Mouse (Mus musculus): Measurements from ENCODE around the gene Speer4f1. TPM values are rescaled to one million over a fixed set of nuclear protein-coding genes. Genes with fewer than 3 reads are reported as not detected.

Gene Speer4f1
- polyA plus RNA-seq, 1 experiment from 2014 or later, result not detected

- H3K4me2 ChIP-seq (replicated peaks), result no peak overlapping the region
- ATAC-seq (ENCODE audit: insufficient number of reproducible peaks, low FRiP score, low TSS enrichment, low read depth), result no peak
These were observed 20.8 kb downstream of the Speer4f1 start for GRCm38 (mm10) chr5:17496650-17497049.

GRCm38 (mm10) chr5:17499873-17500329, 24.0 kb downstream of the Speer4f1 start:
- Histone ChIP-seq H3K4me2 (replicated peaks) (no peak overlapping the region), H3K9me3 (replicated peaks) (no peaks in the 10 kb centered on the region), H3K36me3 (no peaks in the 10 kb centered on the region), H3K27ac (replicated peaks) (no peak overlapping the region), H3K4me3 (replicated peaks) (no peak overlapping the region), H3K27me3 (no peaks in the 10 kb centered on the region), H3K4me1 (no peaks in the 10 kb centered on the region), H3K9ac (no peak overlapping the region)
- WGBS, result 66% methylated on average over 1 of the region's 1 CpGs
- no peak for ATAC-seq (ENCODE audit: insufficient number of reproducible peaks, low FRiP score, low TSS enrichment, low read depth)

More at GRCm38 (mm10) chr5:17496650-17497049, 20.8 kb downstream of the Speer4f1 start:
- Histone ChIP-seq H3K4me1 (no peaks in the 10 kb centered on the region), H3K4me3 (replicated peaks) (no peak overlapping the region), H3K36me3 (no peaks in the 10 kb centered on the region), H3K27me3 (no peaks in the 10 kb centered on the region), H3K27ac (replicated peaks) (no peak overlapping the region), H3K9me3 (replicated peaks) (no peaks in the 10 kb centered on the region), H3K9ac (no peak overlapping the region)
- 80% methylated on average over 5 of the region's 5 CpGs for WGBS

DNA sequence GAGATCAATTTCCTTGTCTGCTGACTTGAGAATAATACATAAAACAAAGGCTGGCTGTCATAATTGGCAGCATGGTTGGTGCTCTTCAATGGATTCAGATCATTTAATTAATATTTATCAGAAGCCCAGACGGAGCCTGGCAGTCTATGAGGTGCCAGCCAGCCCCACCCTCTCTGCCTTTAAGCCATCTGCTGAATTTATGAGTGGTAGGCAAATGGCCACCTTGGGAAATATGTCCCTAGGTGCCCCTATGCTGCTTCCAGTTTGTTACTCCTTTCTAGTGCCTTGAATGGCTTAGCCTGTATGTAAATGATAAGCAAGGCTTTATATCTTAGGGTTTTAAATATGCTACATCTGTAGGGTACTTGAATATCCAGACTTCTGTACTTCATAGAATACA, 25.0 kb downstream of the Speer4f1 start:
- 81% methylated on average over 1 of the region's 1 CpGs for WGBS

DNA sequence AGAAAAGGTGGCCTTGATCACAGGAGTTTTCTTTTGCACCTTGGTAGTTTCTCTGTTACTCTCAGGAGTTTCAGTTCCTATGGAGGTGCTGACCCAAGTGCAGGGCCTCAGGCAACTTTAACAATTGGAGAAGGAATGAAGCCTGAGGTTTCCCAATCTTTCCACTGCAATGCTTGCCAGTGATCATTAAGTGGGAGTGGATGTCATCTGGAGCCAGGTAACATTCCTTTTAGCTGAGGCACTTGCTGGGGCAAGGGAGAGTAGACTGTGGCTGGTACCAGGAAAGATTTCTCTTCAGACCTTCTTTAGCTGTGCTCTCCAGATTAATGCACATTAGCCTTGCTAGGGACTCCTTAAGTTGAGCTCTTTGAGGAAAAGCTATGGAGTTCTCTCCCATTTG, 29.6 kb downstream of the Speer4f1 start:
- Histone ChIP-seq H3K9me3 (replicated peaks) (no peaks in the 10 kb centered on the region), H3K4me1 (no peaks in the 10 kb centered on the region; the same call in 1 of the 2 replicates), H3K4me2 (replicated peaks) (no peak overlapping the region), H3K36me3 (no peaks in the 10 kb centered on the region), H3K27me3 (no peaks in the 10 kb centered on the region), H3K4me3 (replicated peaks) (no peak overlapping the region), H3K9ac (no peak overlapping the region), H3K27ac (replicated peaks) (no peak overlapping the region)
- no peak for ATAC-seq (ENCODE audit: insufficient number of reproducible peaks, low FRiP score, low TSS enrichment, low read depth)

More for the DNA sequence above, 25.0 kb downstream of the Speer4f1 start:
- no peak for ATAC-seq (ENCODE audit: insufficient number of reproducible peaks, low FRiP score, low TSS enrichment, low read depth)
- no peak overlapping the region for H3K27ac ChIP-seq (replicated peaks)
- H3K4me1 ChIP-seq, result no peaks in the 10 kb centered on the region; the same call in 1 of the 2 replicates
- no peak overlapping the region for H3K4me2 ChIP-seq (replicated peaks)
- no peaks in the 10 kb centered on the region for H3K9me3 ChIP-seq (replicated peaks)
- no peaks in the 10 kb centered on the region for H3K27me3 ChIP-seq
- H3K9ac ChIP-seq, result no peak overlapping the region
- no peak overlapping the region for H3K4me3 ChIP-seq (replicated peaks)
- H3K36me3 ChIP-seq, result no peaks in the 10 kb centered on the region

- no peak overlapping the region for H3K4me3 ChIP-seq (replicated peaks)
- H3K9ac ChIP-seq, result no peak overlapping the region
- H3K4me2 ChIP-seq (replicated peaks), result no peak overlapping the region
- WGBS, result 81% methylated on average over 3 of the region's 3 CpGs
- ATAC-seq (ENCODE audit: insufficient number of reproducible peaks, low FRiP score, low TSS enrichment, low read depth), result no peak
- no peaks in the 10 kb centered on the region for H3K27me3 ChIP-seq
- H3K36me3 ChIP-seq, result no peaks in the 10 kb centered on the region
- H3K9me3 ChIP-seq (replicated peaks), result no peaks in the 10 kb centered on the region
- no peak overlapping the region for H3K27ac ChIP-seq (replicated peaks)
- H3K4me1 ChIP-seq, result no peaks in the 10 kb centered on the region; the same call in 1 of the 2 replicates
These were observed 32.1 kb downstream of the Speer4f1 start for GRCm38 (mm10) chr5:17508038-17508437.

Other genes with a start within 250 kb of the Speer4f1 start
- gene Speer4f2, start 102.9 kb upstream of the Speer4f1 start, polyA plus RNA-seq (2015; fragmentation: Nextera tagmentation; extraction: Ambion mirVana), result not detected in 2 replicates
- gene Sema3c, start 98.2 kb downstream of the Speer4f1 start, polyA plus RNA-seq (2015; fragmentation: Nextera tagmentation; extraction: Ambion mirVana), result 38.5 and 40.6 TPM in 2 replicates

Data from embryonic facial prominence, embryonic 15.5 days (tissue).